ENCODE assay signal across 17 mouse cellular contexts in the genomic region with DNA sequence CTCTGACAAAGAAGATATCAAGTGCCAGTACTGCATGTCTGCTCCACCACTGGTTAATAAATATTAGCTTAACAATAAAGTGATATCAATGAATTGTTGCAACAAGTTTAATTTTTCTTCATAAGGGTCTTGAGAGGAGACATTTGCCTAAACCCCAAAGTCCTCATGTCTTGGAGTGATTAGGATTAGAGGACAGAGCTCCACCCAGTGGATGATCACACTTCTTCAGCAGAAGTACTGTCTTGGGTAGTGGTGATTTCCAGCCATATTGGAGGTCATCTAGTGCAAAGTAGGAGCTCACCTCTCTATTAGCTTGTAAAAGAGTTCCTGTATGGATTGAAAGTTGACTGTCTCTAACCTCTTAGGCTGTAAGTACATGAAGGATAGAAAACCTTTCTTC.
DNase-seq lines count a peak whose midpoint lies in the region; ATAC-seq and TF ChIP-seq lines count a peak whose summit lies in the region.
"Had no signal": no experiment of that assay in that cellular context is flagged by ENCODE, and none has a peak within 500 bp of the region (broad histone marks: within the 10 kb centered on the region; RNA-seq: fewer than 3 reads in every experiment).

No protein-coding gene starts in this region.

- no peaks in the 10 kb centered on the region for H3K4me1 ChIP-seq in heart, adult 2 months (ENCODE audit: control insufficient read depth, insufficient read depth, low read length)
- no peaks in the 10 kb centered on the region for H3K4me1 ChIP-seq in lung, embryonic 14.5 days (ENCODE audit: insufficient read depth)
- H3K4me1 ChIP-seq: embryonic facial prominence, embryonic 10.5 days; forebrain, embryonic 15.5 days; hindbrain, embryonic 10.5 days; midbrain, embryonic 15.5 days had no signal

- peak; percentile 4 to 53 for DNase-seq in adrenal gland, adult (ENCODE audit: inconsistent age in 2 of 2, low spot score in 1 of 2)
- DNase-seq in adrenal gland, adult 8-10 months = no peak
- no peak for DNase-seq in heart, adult 2 months
- no peak for DNase-seq in heart, adult 8-10 months (ENCODE audit: low spot score)
- peak; percentile 19 for DNase-seq in kidney, postnatal 10 days
- no peak for DNase-seq in kidney, adult 18-20 months
- DNase-seq in lung, embryonic 14.5 days = peak; percentile 9
- no peak for DNase-seq in lung, postnatal 14 days
- DNase-seq: cerebellum, adult 8-10 months; right cerebral cortex, postnatal 25 days; thymus, postnatal 4 days had no signal

- intact Hi-C loops in heart, adult 2 months (cut with DNase I) = loop anchor here (2.0 to 10.0 kb wide), 2 partner anchors 282 to 390 kb away; no protein-coding TSS in a partner anchor

- no peak overlapping the region for H3K9ac ChIP-seq in heart, adult 2 months (ENCODE audit: low read depth, low read length)
- no peak overlapping the region for H3K9ac ChIP-seq in lung, embryonic 14.5 days
- H3K9ac ChIP-seq: forebrain, embryonic 15.5 days; midbrain, embryonic 15.5 days had no signal

- ATAC-seq in lung, embryonic 14.5 days (ENCODE audit: insufficient read depth) = no peak
- ATAC-seq: forebrain, embryonic 15.5 days; midbrain, embryonic 15.5 days had no signal

- no peak for TF ChIP-seq POLR2A in heart, adult 2 months (IDR thresholded peaks at IDR 0.05; ENCODE audit: insufficient read depth, low read depth, low read length)

- no peak overlapping the region for H3K4me2 ChIP-seq in lung, embryonic 14.5 days
- H3K4me2 ChIP-seq: forebrain, embryonic 15.5 days; midbrain, embryonic 15.5 days had no signal

- H3K27me3 ChIP-seq in heart, adult 2 months (ENCODE audit: control insufficient read depth, insufficient read depth, low read length) = no peaks in the 10 kb centered on the region
- no peaks in the 10 kb centered on the region for H3K27me3 ChIP-seq in lung, embryonic 14.5 days (ENCODE audit: insufficient read depth, low read length)
- H3K27me3 ChIP-seq: CH12.LX; forebrain, embryonic 15.5 days; midbrain, embryonic 15.5 days had no signal

- no peak overlapping the region for H3K27ac ChIP-seq in heart, adult 2 months
- no peak overlapping the region for H3K27ac ChIP-seq in lung, embryonic 14.5 days (ENCODE audit: low read depth)
- H3K27ac ChIP-seq: embryonic facial prominence, embryonic 10.5 days; forebrain, embryonic 15.5 days; hindbrain, embryonic 10.5 days; midbrain, embryonic 15.5 days had no signal

- no peaks in the 10 kb centered on the region for H3K79me2 ChIP-seq in heart, adult 2 months (replicated peaks; ENCODE audit: control insufficient read depth, insufficient read depth, low read length)

- no peaks in the 10 kb centered on the region for H3K9me3 ChIP-seq in lung, embryonic 14.5 days (ENCODE audit: low read depth, low read length)
- H3K9me3 ChIP-seq: embryonic facial prominence, embryonic 10.5 days; forebrain, embryonic 15.5 days; hindbrain, embryonic 10.5 days; midbrain, embryonic 15.5 days had no signal

- H3K36me3 ChIP-seq in heart, adult 2 months (ENCODE audit: control insufficient read depth, insufficient read depth, low read length) = no peaks in the 10 kb centered on the region
- no peaks in the 10 kb centered on the region for H3K36me3 ChIP-seq in lung, embryonic 14.5 days (ENCODE audit: insufficient read depth)
- H3K36me3 ChIP-seq: embryonic facial prominence, embryonic 10.5 days; forebrain, embryonic 15.5 days; hindbrain, embryonic 10.5 days; midbrain, embryonic 15.5 days had no signal

- no peak overlapping the region for H3K4me3 ChIP-seq in heart, adult 2 months
- H3K4me3 ChIP-seq in lung, embryonic 14.5 days (ENCODE audit: low read depth, low read length) = no peak overlapping the region
- H3K4me3 ChIP-seq: embryonic facial prominence, embryonic 10.5 days; erythroblast, embryonic 14.5 days; forebrain, embryonic 15.5 days; hindbrain, embryonic 10.5 days; midbrain, embryonic 15.5 days had no signal

- TF ChIP-seq EP300 in heart, adult 2 months (IDR thresholded peaks at IDR 0.05; ENCODE audit: insufficient read depth, low read depth, low read length) = no peak

- peak; percentile 65 for TF ChIP-seq CTCF in heart, adult 2 months (IDR thresholded peaks at IDR 0.05)
- peak; percentile 12; the same call in 1 of the 2 replicates for TF ChIP-seq CTCF in lung, embryonic 14.5 days (IDR thresholded peaks at IDR 0.05; ENCODE audit: low read depth)

Comparison
In these comparisons a context has a peak if more than half of its experiments do, and no peak if none do; other contexts are left out.
1. DNase-seq: peak in adrenal gland, adult (2 of 2), kidney, postnatal 10 days (single experiment) and lung, embryonic 14.5 days (single experiment); none in adrenal gland, adult 8-10 months (single experiment), heart, adult 2 months (0 of 2), heart, adult 8-10 months (single experiment), kidney, adult 18-20 months (single experiment) and lung, postnatal 14 days (single experiment).